ENCODE assay signal across 8 mouse cellular contexts in the genomic region with DNA sequence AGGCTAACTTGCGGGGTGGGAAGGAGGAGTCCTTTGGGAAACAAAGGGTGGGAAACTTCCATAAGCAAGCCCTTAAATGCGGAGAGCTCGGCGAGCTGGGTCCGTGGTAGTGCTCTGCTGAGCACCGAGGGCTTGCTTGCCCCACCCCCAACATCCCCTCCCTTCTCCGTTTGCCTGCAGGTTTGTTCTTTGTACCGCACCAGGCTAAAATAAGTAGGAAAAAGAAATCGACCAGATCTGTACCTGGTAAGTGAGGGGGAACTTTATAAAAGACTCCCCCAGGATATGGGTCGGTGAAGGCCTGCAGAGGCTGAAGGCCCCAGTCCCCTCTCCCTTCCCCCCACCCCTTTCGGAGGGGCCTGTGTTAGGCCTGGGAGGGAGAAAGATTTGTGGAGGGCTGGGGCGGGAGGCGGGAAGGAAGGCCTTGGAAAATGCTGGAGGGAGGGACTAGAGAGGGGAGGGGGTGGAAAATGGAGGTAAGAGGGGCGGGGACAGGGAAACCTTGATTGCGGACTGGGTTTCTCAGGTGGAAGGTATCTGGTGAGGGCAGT. TPM values are rescaled to one million over a fixed set of nuclear protein-coding genes. Genes with fewer than 3 reads are reported as not detected.
A peak's percentile ranks its signal among the peaks of the same experiment; 100 is the strongest.
DNase-seq lines count a peak whose midpoint lies in the region; ATAC-seq lines count a peak whose summit lies in the region.

No protein-coding gene starts in this region.

- H3K4me2 ChIP-seq in hindbrain, embryonic 13.5 days = peak overlapping the region; percentile 55
- peak overlapping the region; percentile 51 for H3K4me2 ChIP-seq in midbrain, embryonic 15.5 days

- WGBS in hindbrain, embryonic 13.5 days = 14% methylated on average over 11 of the region's 15 CpGs
- 22% methylated on average over 15 of the region's 15 CpGs for WGBS in midbrain, embryonic 15.5 days

- peak overlapping the region; percentile 57 for H3K4me3 ChIP-seq in hindbrain, embryonic 13.5 days
- peak overlapping the region; percentile 60 for H3K4me3 ChIP-seq in midbrain, embryonic 15.5 days

- H3K27ac ChIP-seq in hindbrain, embryonic 13.5 days = peak overlapping the region; percentile 83
- H3K27ac ChIP-seq in midbrain, embryonic 15.5 days = peak overlapping the region; percentile 82

- H3K36me3 ChIP-seq in hindbrain, embryonic 13.5 days = no peaks in the 10 kb centered on the region
- no peaks in the 10 kb centered on the region for H3K36me3 ChIP-seq in midbrain, embryonic 15.5 days (replicated peaks)

- peak; percentile 6 for DNase-seq in gastrocnemius, postnatal 25 days
- no peak for DNase-seq in gastrocnemius, adult 8-10 months (ENCODE audit: low spot score in 2 of 2)
- peak; percentile 22 to 50 for DNase-seq in adrenal gland, postnatal 36 days
- peak; percentile 37 for DNase-seq in liver
- DNase-seq in yolk sac, embryonic 10.5 days (ENCODE audit: low spot score) = peak; percentile 84

- peak overlapping the region; percentile 80 for H3K9ac ChIP-seq in hindbrain, embryonic 13.5 days
- peak overlapping the region; percentile 69 for H3K9ac ChIP-seq in midbrain, embryonic 15.5 days

- no peaks in the 10 kb centered on the region; the same call in 1 of the 2 replicates for H3K4me1 ChIP-seq in hindbrain, embryonic 13.5 days (replicated peaks)
- H3K4me1 ChIP-seq in midbrain, embryonic 15.5 days = peaks cover 4% of the 10 kb centered on the region; the same call in 1 of the 2 replicates

- ATAC-seq in erythroblast, adult 5-6 weeks (replicated peaks; ENCODE audit: low FRiP score, poor library complexity, severe bottlenecking) = peak; percentile 68
- peak; percentile 87 for ATAC-seq in hindbrain, embryonic 13.5 days (ENCODE audit: low FRiP score)
- ATAC-seq in midbrain, embryonic 15.5 days (replicated peaks) = peak; percentile 81

- H3K9me3 ChIP-seq in hindbrain, embryonic 13.5 days = no peaks in the 10 kb centered on the region
- no peaks in the 10 kb centered on the region for H3K9me3 ChIP-seq in midbrain, embryonic 15.5 days

- H3K27me3 ChIP-seq in hindbrain, embryonic 13.5 days = no peaks in the 10 kb centered on the region
- H3K27me3 ChIP-seq in midbrain, embryonic 15.5 days (replicated peaks) = no peaks in the 10 kb centered on the region

RNA-seq across cellular contexts. Expression of a gene that starts 0.7 kb away (rescaled TPM):
- 10 to 100 TPM; 30.8 to 36.1 TPM for total RNA-seq in gastrocnemius, postnatal 25 days (2021)
- total RNA-seq in gastrocnemius, adult 8-10 months (2022) = 10 to 100 TPM; 21.0 to 27.8 (median 24.2) TPM
- 100 to 1,000 TPM; 373 to 421 TPM for total RNA-seq in adrenal gland, postnatal 36 days (2021)
- total RNA-seq in erythroblast, adult 5-6 weeks (2015; ENCODE audit: low replicate concordance) = 15.6 and 21.3 TPM in 2 replicates
- total RNA-seq in erythroblast, adult 5-6 weeks (2017; ENCODE audit: low replicate concordance) = 32.2 and 49.5 TPM in 2 replicates
- polyA plus RNA-seq in hindbrain, embryonic 13.5 days (2015; fragmentation: Nextera tagmentation; extraction: Ambion mirVana) = 323 and 327 TPM in 2 replicates
- polyA plus RNA-seq in midbrain, embryonic 15.5 days (2015; fragmentation: Nextera tagmentation; extraction: Ambion mirVana) = 248 and 258 TPM in 2 replicates

RNA-seq across cellular contexts. Expression of a gene that starts 24.5 kb away (rescaled TPM):
- 1 to 10 TPM; 3.1 to 4.8 TPM for total RNA-seq in gastrocnemius, postnatal 25 days (2021)
- 1 to 10 TPM; 1.0 to 2.0 (median 1.7) TPM for total RNA-seq in gastrocnemius, adult 8-10 months (2022)
- total RNA-seq in adrenal gland, postnatal 36 days (2021) = 100 to 1,000 TPM; 126 to 285 TPM
- total RNA-seq in erythroblast, adult 5-6 weeks (2015; ENCODE audit: low replicate concordance) = 25.1 and 47.8 TPM in 2 replicates
- total RNA-seq in erythroblast, adult 5-6 weeks (2017; ENCODE audit: low replicate concordance) = 16.9 and 24.5 TPM in 2 replicates
- polyA plus RNA-seq in hindbrain, embryonic 13.5 days (2015; fragmentation: Nextera tagmentation; extraction: Ambion mirVana) = 724 and 725 TPM in 2 replicates
- polyA plus RNA-seq in midbrain, embryonic 15.5 days (2015; fragmentation: Nextera tagmentation; extraction: Ambion mirVana) = 659 and 684 TPM in 2 replicates

RNA-seq across cellular contexts. Expression of a gene that starts 30.3 kb away (rescaled TPM):
- 10 to 100 TPM in 1 of 2 experiments, 1 to 10 TPM in 1; 9.9 to 26.7 TPM for total RNA-seq in gastrocnemius, postnatal 25 days (2021)
- 10 to 100 TPM; 18.0 to 35.6 (median 25.9) TPM for total RNA-seq in gastrocnemius, adult 8-10 months (2022)
- 10 to 100 TPM in 1 of 2 experiments, 1 to 10 TPM in 1; 9.7 to 14.6 TPM for total RNA-seq in adrenal gland, postnatal 36 days (2021)
- not detected in 2 replicates for total RNA-seq in erythroblast, adult 5-6 weeks (2015; ENCODE audit: low replicate concordance)
- total RNA-seq in erythroblast, adult 5-6 weeks (2017; ENCODE audit: low replicate concordance) = not detected in 2 replicates
- 199 and 209 TPM in 2 replicates for polyA plus RNA-seq in hindbrain, embryonic 13.5 days (2015; fragmentation: Nextera tagmentation; extraction: Ambion mirVana)
- 272 and 277 TPM in 2 replicates for polyA plus RNA-seq in midbrain, embryonic 15.5 days (2015; fragmentation: Nextera tagmentation; extraction: Ambion mirVana)

RNA-seq across cellular contexts. Expression of a gene that starts 31.0 kb away (rescaled TPM):
- total RNA-seq in gastrocnemius, postnatal 25 days (2021) = 10 to 100 TPM; 65.8 to 81.0 TPM
- total RNA-seq in gastrocnemius, adult 8-10 months (2022) = 10 to 100 TPM; 21.4 to 28.6 (median 23.1) TPM
- total RNA-seq in adrenal gland, postnatal 36 days (2021) = not detected
- not detected in 2 replicates for total RNA-seq in erythroblast, adult 5-6 weeks (2015; ENCODE audit: low replicate concordance)
- total RNA-seq in erythroblast, adult 5-6 weeks (2017; ENCODE audit: low replicate concordance) = not detected in 2 replicates
- polyA plus RNA-seq in hindbrain, embryonic 13.5 days (2015; fragmentation: Nextera tagmentation; extraction: Ambion mirVana) = 1.4 and 2.5 TPM in 2 replicates
- 2.7 and 3.2 TPM in 2 replicates for polyA plus RNA-seq in midbrain, embryonic 15.5 days (2015; fragmentation: Nextera tagmentation; extraction: Ambion mirVana)

RNA-seq across cellular contexts. Expression of a gene that starts 41.9 kb away (rescaled TPM):
- total RNA-seq in gastrocnemius, postnatal 25 days (2021) = 10 to 100 TPM; 27.5 to 46.6 TPM
- 10 to 100 TPM; 16.4 to 26.5 (median 22.0) TPM for total RNA-seq in gastrocnemius, adult 8-10 months (2022)
- total RNA-seq in adrenal gland, postnatal 36 days (2021) = 1 to 10 TPM in 1 of 2 experiments, not detected in 1; 1.8 TPM
- not detected in 2 replicates for total RNA-seq in erythroblast, adult 5-6 weeks (2015; ENCODE audit: low replicate concordance)
- not detected in 2 replicates for total RNA-seq in erythroblast, adult 5-6 weeks (2017; ENCODE audit: low replicate concordance)
- polyA plus RNA-seq in hindbrain, embryonic 13.5 days (2015; fragmentation: Nextera tagmentation; extraction: Ambion mirVana) = 24.5 and 28.4 TPM in 2 replicates
- 33.3 TPM in 2 replicates for polyA plus RNA-seq in midbrain, embryonic 15.5 days (2015; fragmentation: Nextera tagmentation; extraction: Ambion mirVana)

Comparison
In these comparisons a context has a peak if more than half of its experiments do, and no peak if none do; other contexts are left out.
1. DNase-seq: peak in gastrocnemius, postnatal 25 days (single experiment), adrenal gland, postnatal 36 days (2 of 2), liver (single experiment) and yolk sac, embryonic 10.5 days (single experiment); none in gastrocnemius, adult 8-10 months (0 of 2).
2. RNA of a gene that starts 0.7 kb away (total RNA-seq): 373 to 421 TPM in adrenal gland, postnatal 36 days; 15.6 to 49.5 TPM in erythroblast, adult 5-6 weeks, 30.8 to 36.1 TPM in gastrocnemius, postnatal 25 days and 21.0 to 27.8 TPM in gastrocnemius, adult 8-10 months; every median in the first group is over 4 times any median in the second.
3. RNA of a gene that starts 30.3 kb away (total RNA-seq): 18.0 to 35.6 TPM in gastrocnemius, adult 8-10 months, 9.9 to 26.7 TPM in gastrocnemius, postnatal 25 days and 9.7 to 14.6 TPM in adrenal gland, postnatal 36 days; not detected in erythroblast, adult 5-6 weeks; every median in the first group is over 4 times any median in the second.
4. Peak in every context shown above with its lines, with median percentiles within 50 percentile points of each other: ATAC-seq.